Mouse (Mus musculus): Measurements from ENCODE around the gene Epo. TPM values are rescaled to one million over a fixed set of nuclear protein-coding genes. Genes with fewer than 3 reads are reported as not detected.

Epo gene
- polyA plus RNA-seq, 1 experiment from 2014 or later = not detected

DNA sequence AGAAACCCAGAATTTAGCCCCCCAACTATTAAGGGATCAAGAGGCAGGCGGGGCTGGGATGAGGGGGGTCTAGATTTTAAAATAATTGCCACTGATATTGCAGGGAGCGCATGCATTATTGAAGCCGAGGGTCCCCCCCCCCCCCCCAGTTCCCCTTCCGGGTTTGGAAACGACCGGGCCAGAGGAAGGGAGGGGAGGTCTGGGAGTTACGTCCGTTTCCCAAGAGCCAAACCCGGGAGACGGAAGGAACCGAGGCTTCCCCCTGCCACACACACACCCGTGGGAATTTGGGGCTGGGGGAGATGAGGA lies 280 bp downstream of the Epo start:
- Histone ChIP-seq H3K4me1 (replicated peaks; ENCODE audit: insufficient read depth, low read length) (peaks cover 7% of the 10 kb centered on the region; the same call in 1 of the 2 replicates), H3K4me2 (ENCODE audit: low read length) (peak overlapping the region; percentile 98), H3K27me3 (ENCODE audit: insufficient read depth, low read length) (no peaks in the 10 kb centered on the region), H3K27ac (peak overlapping the region; percentile 95), H3K9me3 (replicated peaks; ENCODE audit: low read length) (no peaks in the 10 kb centered on the region), H3K4me3 (replicated peaks; ENCODE audit: low read depth, low read length) (peak overlapping the region; percentile 74), H3K36me3 (ENCODE audit: insufficient read depth, low read length) (peaks cover 20% of the 10 kb centered on the region), H3K9ac (ENCODE audit: low read depth, low read length) (peak overlapping the region; percentile 82)
- no peak for DNase-seq (ENCODE audit: low spot score)
- TF ChIP-seq CTCF (IDR thresholded peaks at IDR 0.05; ENCODE audit: low read depth) = no peak
- no peak; the same call in none of the 2 replicates for ATAC-seq (replicated peaks; ENCODE audit: low FRiP score, low read depth)
- WGBS = 0% methylated on average over 12 of the region's 12 CpGs

DNA sequence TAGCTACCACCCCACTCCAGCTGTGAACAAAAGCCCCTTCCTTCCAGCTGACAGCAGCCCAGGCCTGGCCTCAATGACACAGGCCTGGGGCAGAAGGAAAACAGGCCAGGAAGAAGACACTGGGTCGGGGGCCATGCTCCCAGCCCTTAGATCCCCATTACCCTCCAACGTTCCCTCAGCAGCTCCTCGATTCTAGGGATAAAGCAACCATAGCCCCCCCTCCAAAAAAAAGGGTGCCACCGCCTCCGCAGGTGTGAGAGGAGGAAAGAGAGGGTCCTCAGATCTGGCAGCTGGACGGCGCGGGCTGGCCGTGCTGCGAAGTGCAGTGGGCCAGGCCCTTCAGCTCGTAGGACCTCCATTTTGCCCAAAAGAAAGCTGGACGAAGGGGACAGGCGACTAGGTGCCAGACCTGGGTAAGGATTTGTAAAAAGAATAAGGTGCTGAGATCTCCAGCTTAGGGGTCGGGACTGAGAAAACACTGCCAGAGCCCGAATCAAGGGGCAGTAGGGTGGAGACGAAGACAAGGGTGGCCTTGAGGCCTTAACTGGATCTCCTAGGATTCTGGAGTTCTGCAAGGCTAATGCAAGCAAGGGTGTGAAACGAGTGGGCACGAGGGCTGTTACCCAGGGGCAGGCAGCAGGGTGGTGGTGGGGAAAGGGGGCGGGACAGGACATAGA lies 773 bp downstream of the Epo start:
- H3K36me3 ChIP-seq (ENCODE audit: insufficient read depth, low read length) = peaks cover 25% of the 10 kb centered on the region
- peaks cover 7% of the 10 kb centered on the region; the same call in 1 of the 2 replicates for H3K4me1 ChIP-seq (replicated peaks; ENCODE audit: insufficient read depth, low read length)
- DNase-seq (ENCODE audit: low spot score) (peak; percentile 46), ATAC-seq (replicated peaks; ENCODE audit: low FRiP score, low read depth) (no peak)
- no peaks in the 10 kb centered on the region for H3K27me3 ChIP-seq (ENCODE audit: insufficient read depth, low read length)
- TF ChIP-seq CTCF (IDR thresholded peaks at IDR 0.05; ENCODE audit: low read depth) = no peak
- H3K9me3 ChIP-seq (replicated peaks; ENCODE audit: low read length) = no peaks in the 10 kb centered on the region
- peak overlapping the region; percentile 74 for H3K4me3 ChIP-seq (replicated peaks; ENCODE audit: low read depth, low read length)
- H3K4me2 ChIP-seq (ENCODE audit: low read length) = peak overlapping the region; percentile 98
- peak overlapping the region; percentile 82 for H3K9ac ChIP-seq (ENCODE audit: low read depth, low read length)
- WGBS = under 1% methylated on average over 19 of the region's 19 CpGs
- peak overlapping the region; percentile 95 for H3K27ac ChIP-seq

DNA sequence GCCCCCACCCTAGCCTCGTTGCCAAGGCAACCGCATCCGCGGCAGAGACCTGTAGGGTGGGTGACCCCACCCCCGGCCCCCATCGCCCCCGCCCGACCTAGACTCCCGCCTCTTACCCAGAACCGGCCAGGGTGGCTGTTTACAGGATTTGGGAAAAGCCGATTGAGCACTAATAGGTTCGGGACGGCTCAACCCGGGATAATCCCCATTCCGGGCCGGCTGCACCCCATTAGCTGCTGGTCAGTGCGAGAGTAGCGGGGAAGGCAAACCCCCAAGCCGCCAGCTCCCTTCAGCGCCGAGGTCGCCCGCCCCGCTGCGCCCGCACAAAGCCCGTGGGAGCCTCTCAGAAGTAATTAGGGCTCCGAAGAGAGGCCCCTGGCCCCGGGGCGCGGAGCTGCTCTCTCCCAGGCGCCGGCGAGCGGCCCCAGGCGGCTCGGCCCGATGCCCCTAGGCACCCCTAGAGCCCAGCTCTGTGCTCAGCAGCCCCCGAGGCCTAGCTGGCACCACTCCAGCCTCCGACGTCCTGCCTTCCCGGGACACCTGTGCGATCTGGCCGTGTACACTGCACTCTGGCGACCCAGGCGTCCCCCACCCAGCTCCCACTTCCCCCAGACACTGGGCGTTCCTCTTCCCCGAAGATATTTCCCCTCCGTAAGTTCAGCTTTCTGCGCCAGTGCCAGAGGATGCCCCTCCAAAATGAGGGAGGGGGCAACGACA lies 1.5 kb downstream of the Epo start:
- no peak for TF ChIP-seq CTCF (IDR thresholded peaks at IDR 0.05; ENCODE audit: low read depth)
- H3K9ac ChIP-seq (ENCODE audit: low read depth, low read length) = peak overlapping the region; percentile 82
- H3K4me2 ChIP-seq (ENCODE audit: low read length) = peak overlapping the region; percentile 98
- no peak for ATAC-seq (replicated peaks; ENCODE audit: low FRiP score, low read depth)
- peak overlapping the region; percentile 74 for H3K4me3 ChIP-seq (replicated peaks; ENCODE audit: low read depth, low read length)
- H3K27ac ChIP-seq = peak overlapping the region; percentile 95
- no peaks in the 10 kb centered on the region for H3K9me3 ChIP-seq (replicated peaks; ENCODE audit: low read length)
- no peaks in the 10 kb centered on the region for H3K27me3 ChIP-seq (ENCODE audit: insufficient read depth, low read length)
- WGBS = under 1% methylated on average over 51 of the region's 51 CpGs
- DNase-seq (ENCODE audit: low spot score) = peak; percentile 39
- peaks cover 7% of the 10 kb centered on the region; the same call in 1 of the 2 replicates for H3K4me1 ChIP-seq (replicated peaks; ENCODE audit: insufficient read depth, low read length)
- peaks cover 27% of the 10 kb centered on the region for H3K36me3 ChIP-seq (ENCODE audit: insufficient read depth, low read length)

DNA sequence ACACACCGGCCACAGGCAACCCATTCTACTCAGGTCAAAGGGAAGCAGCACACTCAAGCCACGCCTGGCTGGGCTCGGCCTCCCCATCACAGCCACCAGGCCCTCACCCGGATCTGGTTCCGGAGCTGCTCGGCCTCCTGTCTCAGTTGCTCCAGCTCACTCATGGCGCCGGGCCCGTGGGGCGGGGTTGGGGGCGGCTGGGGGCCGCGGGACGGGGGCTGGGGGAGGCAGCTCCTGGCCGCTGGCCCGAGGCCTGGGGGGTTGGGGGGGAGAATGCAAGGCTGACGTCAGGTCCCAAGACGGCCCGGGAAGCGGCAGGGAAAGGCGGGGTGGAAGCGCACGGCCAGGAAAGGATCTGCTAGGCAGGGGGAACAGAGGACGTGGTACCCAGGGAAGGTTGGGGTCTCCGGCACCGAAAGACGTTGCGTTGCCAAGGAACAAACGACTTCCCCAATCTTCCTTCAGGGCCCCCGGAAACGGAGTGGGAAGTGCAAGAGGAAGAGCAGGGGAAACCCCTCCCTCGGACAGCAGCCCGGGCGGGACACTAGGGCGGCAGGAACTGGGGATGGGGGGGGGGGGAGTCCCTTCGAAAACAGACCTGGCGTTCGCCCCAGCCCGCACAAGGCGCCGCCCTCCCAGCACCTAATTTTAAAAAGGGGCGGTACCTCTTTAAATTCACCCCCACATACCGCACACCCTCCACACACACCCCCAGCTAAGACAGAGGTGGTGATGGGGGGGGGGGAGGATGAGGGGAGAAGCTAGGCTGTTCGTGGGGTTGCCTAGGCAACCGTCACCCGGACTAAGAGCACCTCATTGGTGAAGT lies 2.2 kb downstream of the Epo start:
- TF ChIP-seq CTCF (IDR thresholded peaks at IDR 0.05; ENCODE audit: low read depth) = no peak
- Histone ChIP-seq H3K36me3 (ENCODE audit: insufficient read depth, low read length) (peaks cover 27% of the 10 kb centered on the region), H3K27ac (peak overlapping the region; percentile 95), H3K4me1 (replicated peaks; ENCODE audit: insufficient read depth, low read length) (peaks cover 7% of the 10 kb centered on the region; the same call in 1 of the 2 replicates), H3K9me3 (replicated peaks; ENCODE audit: low read length) (no peaks in the 10 kb centered on the region), H3K9ac (ENCODE audit: low read depth, low read length) (peak overlapping the region; percentile 82), H3K27me3 (ENCODE audit: insufficient read depth, low read length) (no peaks in the 10 kb centered on the region), H3K4me2 (ENCODE audit: low read length) (peak overlapping the region; percentile 98), H3K4me3 (replicated peaks; ENCODE audit: low read depth, low read length) (peak overlapping the region; percentile 74)
- DNase-seq (ENCODE audit: low spot score) = peak; percentile 85
- peak; percentile 15 for ATAC-seq (replicated peaks; ENCODE audit: low FRiP score, low read depth)
- WGBS = 0% methylated on average over 41 of the region's 46 CpGs

DNA sequence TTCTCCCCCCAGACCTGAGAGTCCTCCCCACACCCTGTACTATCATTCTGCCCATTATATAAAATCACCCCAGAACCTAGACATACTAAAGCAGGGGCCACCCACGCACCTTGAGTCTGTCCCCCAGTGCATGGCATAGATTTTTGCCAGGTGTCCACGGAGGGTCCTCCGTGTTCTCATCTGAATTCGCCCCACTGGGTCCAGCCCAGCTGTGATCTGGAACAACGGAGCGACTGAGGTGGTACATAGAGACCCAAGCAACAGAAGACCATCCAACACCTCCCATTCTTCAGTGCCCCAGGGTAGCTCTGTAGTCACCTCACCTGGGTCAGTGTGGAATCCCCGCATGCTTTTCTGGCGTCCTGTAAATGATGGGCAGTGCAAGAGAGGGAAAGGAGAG lies 3.0 kb downstream of the Epo start:
- Histone ChIP-seq H3K4me1 (replicated peaks; ENCODE audit: insufficient read depth, low read length) (peaks cover 7% of the 10 kb centered on the region; the same call in 1 of the 2 replicates), H3K4me3 (replicated peaks; ENCODE audit: low read depth, low read length) (peak overlapping the region; percentile 74), H3K36me3 (ENCODE audit: insufficient read depth, low read length) (peaks cover 33% of the 10 kb centered on the region), H3K9me3 (replicated peaks; ENCODE audit: low read length) (no peaks in the 10 kb centered on the region), H3K27ac (peak overlapping the region; percentile 95), H3K9ac (ENCODE audit: low read depth, low read length) (peak overlapping the region; percentile 82; the same call in 1 of the 2 replicates), H3K4me2 (ENCODE audit: low read length) (peak overlapping the region; percentile 98), H3K27me3 (ENCODE audit: insufficient read depth, low read length) (no peaks in the 10 kb centered on the region)
- WGBS = 72% methylated on average over 8 of the region's 8 CpGs
- ATAC-seq (replicated peaks; ENCODE audit: low FRiP score, low read depth) = no peak
- no peak for DNase-seq (ENCODE audit: low spot score)
- TF ChIP-seq CTCF (IDR thresholded peaks at IDR 0.05; ENCODE audit: low read depth) = no peak
